In genomic region chr8:88362446-88363150, GRCm38 (mm10) we compare ENCODE assay signal across 8 mouse cellular contexts. TPM values are rescaled to one million over a fixed set of nuclear protein-coding genes. Genes with fewer than 3 reads are reported as not detected.
A peak's percentile ranks its signal among the peaks of the same experiment; 100 is the strongest.
DNase-seq lines count a peak whose midpoint lies in the region; ATAC-seq lines count a peak whose summit lies in the region.

No protein-coding gene starts in this region.

- no peaks in the 10 kb centered on the region; the same call in 1 of the 2 replicates for H3K4me1 ChIP-seq in embryonic facial prominence, embryonic 11.5 days (ENCODE audit: control insufficient read depth, insufficient read depth, low read length)
- peaks cover 42% of the 10 kb centered on the region for H3K4me1 ChIP-seq in liver, embryonic 12.5 days

- H3K9me3 ChIP-seq in embryonic facial prominence, embryonic 11.5 days (replicated peaks; ENCODE audit: control insufficient read depth, low read length), result no peaks in the 10 kb centered on the region
- no peaks in the 10 kb centered on the region for H3K9me3 ChIP-seq in liver, embryonic 12.5 days (replicated peaks)

- peak overlapping the region; percentile 98 for H3K4me3 ChIP-seq in embryonic facial prominence, embryonic 11.5 days (ENCODE audit: low read depth, low read length)
- peak overlapping the region; percentile 90 for H3K4me3 ChIP-seq in liver, embryonic 12.5 days

- H3K27ac ChIP-seq in embryonic facial prominence, embryonic 11.5 days (replicated peaks; ENCODE audit: low read depth, low read length), result no peak overlapping the region
- peak overlapping the region; percentile 88 for H3K27ac ChIP-seq in liver, embryonic 12.5 days

- H3K9ac ChIP-seq in embryonic facial prominence, embryonic 11.5 days (replicated peaks; ENCODE audit: low read length), result peak overlapping the region; percentile 96
- peak overlapping the region; percentile 91 for H3K9ac ChIP-seq in liver, embryonic 12.5 days

- intact Hi-C loops in heart, postnatal 10 days (cut with DNase I), result loop anchor here (2.0 to 5.0 kb wide), 4 partner anchors 160 to 335 kb away; partner anchors contain the start of genes Cyld, Nkd1 and Tent4b

- 35% methylated on average over 11 of the region's 11 CpGs for WGBS in embryonic facial prominence, embryonic 11.5 days
- WGBS in liver, embryonic 12.5 days (ENCODE audit: insufficient replicate concordance), result 14% methylated on average over 11 of the region's 11 CpGs

- no peak for ATAC-seq in embryonic facial prominence, embryonic 11.5 days (replicated peaks; ENCODE audit: insufficient number of reproducible peaks, low FRiP score, low TSS enrichment, low read depth)
- peak; percentile 88 for ATAC-seq in liver, embryonic 12.5 days
- 0 out of 2 replicates have a peak, but pooled peaks have one; percentile 1 for ATAC-seq in neutrophil, adult 5-6 weeks (ENCODE audit: extremely low read depth, insufficient number of reproducible peaks, low FRiP score, poor library complexity, severe bottlenecking)

- DNase-seq in CD4-positive, CD25-positive, alpha-beta regulatory T cell, adult 2 months (ENCODE audit: low read depth, low spot score), result peak; percentile 66
- DNase-seq in NIH3T3 (ENCODE audit: low read depth) (peak; percentile 26), adipocyte (ENCODE audit: low spot score) (no peak)
- no peak for DNase-seq in embryonic facial prominence, embryonic 11.5 days (ENCODE audit: low spot score)
- peak; percentile 41 to 45 for DNase-seq in heart, postnatal 10 days
- DNase-seq in layer of hippocampus, postnatal 25 days (ENCODE audit: extremely low spot score in 1 of 2, low spot score in 1 of 2), result no peak

- peaks cover 4% of the 10 kb centered on the region for H3K36me3 ChIP-seq in embryonic facial prominence, embryonic 11.5 days (replicated peaks; ENCODE audit: control insufficient read depth, insufficient read depth, low read depth, low read length)
- H3K36me3 ChIP-seq in liver, embryonic 12.5 days, result peaks cover 22% of the 10 kb centered on the region

- peak overlapping the region; percentile 17; the same call in 1 of the 2 replicates for H3K4me2 ChIP-seq in embryonic facial prominence, embryonic 11.5 days (ENCODE audit: low read depth, low read length)
- peak overlapping the region; percentile 87 for H3K4me2 ChIP-seq in liver, embryonic 12.5 days

- no peaks in the 10 kb centered on the region for H3K27me3 ChIP-seq in embryonic facial prominence, embryonic 11.5 days (ENCODE audit: control insufficient read depth, insufficient read depth, low read length)
- no peaks in the 10 kb centered on the region for H3K27me3 ChIP-seq in liver, embryonic 12.5 days (replicated peaks)

RNA-seq across cellular contexts. Expression of gene Brd7, which starts 0.6 kb away (rescaled TPM):
- polyA plus RNA-seq in embryonic facial prominence, embryonic 11.5 days (2014; fragmentation: Nextera tagmentation; extraction: Ambion mirVana), result 81.2 and 90.7 TPM in 2 replicates
- total RNA-seq in heart, postnatal 10 days (2021), result 10 to 100 TPM; 68.0 to 78.8 TPM
- 61.3 and 64.7 TPM in 2 replicates for polyA plus RNA-seq in liver, embryonic 12.5 days (2016; fragmentation: Nextera tagmentation; extraction: Ambion mirVana)
- 52.3 and 68.8 TPM in 2 replicates for total RNA-seq in neutrophil, adult 5-6 weeks (2017)
- 10 to 100 TPM; 53.3 to 55.2 TPM for total RNA-seq in layer of hippocampus, postnatal 25 days (2021)

Comparison
In these comparisons a context has a peak if more than half of its experiments do, and no peak if none do; other contexts are left out.
1. DNase-seq: peak in CD4-positive, CD25-positive, alpha-beta regulatory T cell, adult 2 months (single experiment), NIH3T3 (single experiment) and heart, postnatal 10 days (2 of 2); none in embryonic facial prominence, embryonic 11.5 days (single experiment), adipocyte (single experiment) and layer of hippocampus, postnatal 25 days (0 of 2).